Mouse (Mus musculus): ENCODE results near the gene Tmem252.

The Tmem252 gene

DNA sequence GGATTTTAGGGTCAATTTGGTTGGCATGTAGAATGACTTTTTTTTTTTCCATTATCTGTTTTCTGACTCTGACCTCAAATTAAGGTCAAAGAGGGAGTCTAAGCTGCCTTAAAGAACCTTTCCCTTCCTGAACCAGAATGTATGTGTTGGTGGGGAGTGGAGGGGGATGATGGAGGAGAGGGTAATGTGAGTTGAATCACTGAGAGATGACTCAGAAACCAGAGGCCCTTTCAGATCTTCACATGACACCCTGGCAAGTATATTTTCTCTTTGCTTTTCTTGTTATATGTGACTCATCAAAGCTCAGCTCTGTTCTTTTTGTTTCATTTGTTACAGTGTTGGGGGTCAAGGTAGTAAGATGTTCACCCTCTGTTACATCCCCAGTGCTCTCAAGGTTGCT, 46.6 kb downstream of the Tmem252 start:
- DNase-seq (ENCODE audit: inconsistent age in 2 of 2, low spot score in 1 of 2), result peak; percentile 41 to 83

DNA sequence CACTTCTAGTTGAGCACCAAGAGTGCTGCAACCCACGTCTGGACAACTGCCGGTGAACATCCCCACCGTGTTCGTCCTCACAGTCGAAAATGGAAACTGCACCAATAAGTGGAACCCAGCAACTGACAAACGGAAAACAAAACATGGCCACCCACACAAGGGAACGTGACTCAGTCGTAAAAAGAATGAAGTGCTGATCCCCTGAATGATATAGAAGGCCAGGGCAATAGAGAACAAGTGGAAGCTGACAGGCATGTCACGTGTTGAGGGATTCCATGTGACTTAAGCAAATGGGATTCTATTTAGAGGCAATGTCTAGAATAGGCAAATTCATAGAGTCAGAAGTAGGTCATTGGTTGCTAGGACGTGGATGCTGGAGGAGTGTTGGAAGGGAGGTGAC, 50.6 kb downstream of the Tmem252 start:
- no peak for DNase-seq (ENCODE audit: inconsistent age in 2 of 2, low spot score in 1 of 2)

DNA sequence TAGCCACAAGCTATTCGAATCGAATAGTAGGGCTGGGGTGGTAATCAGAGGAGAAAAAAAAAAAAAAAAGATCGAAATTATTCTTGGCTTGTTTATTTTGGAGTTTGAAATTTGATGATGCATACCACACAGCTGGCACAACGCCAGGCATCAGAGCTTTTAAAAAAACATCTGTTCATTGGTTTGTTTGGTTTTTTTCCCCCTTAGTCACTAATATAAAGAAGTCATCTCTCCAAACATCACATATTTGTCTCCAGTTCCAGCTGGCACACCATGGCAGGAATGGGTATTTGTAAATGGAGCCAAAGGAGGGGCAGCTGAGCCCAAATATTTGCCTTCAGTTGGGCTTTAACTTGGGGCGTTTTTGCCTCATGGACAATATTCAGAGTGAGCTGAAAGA, 56.9 kb downstream of the Tmem252 start:
- DNase-seq (ENCODE audit: inconsistent age in 2 of 2, low spot score in 1 of 2), result no peak
